Mouse (Mus musculus) embryonic fibroblast, embryonic 13.5 days (primary cell): ENCODE measurements around the gene Pigz. TPM values are rescaled to one million over a fixed set of nuclear protein-coding genes. Genes with fewer than 3 reads are reported as not detected.

Experiments
- H3K27ac ChIP-seq: 2 replicates; pipeline ENCODE4 v1.5.1; 2012; ENCODE audit warnings: low read length, control low read depth, inconsistent platforms; ENCODE audit not compliant: insufficient read depth
- H3K4me1 ChIP-seq: 2 replicates; pipeline ENCODE4 v1.6.1; 2011; ENCODE audit warnings: low read length; ENCODE audit not compliant: control insufficient read depth, insufficient read depth
- H3K4me3 ChIP-seq: 2 replicates; pipeline ENCODE4 v1.5.1; 2011; ENCODE audit warnings: mild to moderate bottlenecking, control low read depth, low read length; ENCODE audit not compliant: insufficient read depth
- CTCF ChIP-seq: IDR thresholded peaks from 2 replicates; pipeline ENCODE4 v1.5.1; 2011; ENCODE audit warnings: mild to moderate bottlenecking, control low read depth, low read length, moderate library complexity, borderline replicate concordance; ENCODE audit not compliant: insufficient read depth
- POLR2A ChIP-seq: IDR thresholded peaks from 2 replicates; pipeline ENCODE4 v1.6.1; 2011; ENCODE audit warnings: low read depth, mild to moderate bottlenecking, control low read depth, low read length, moderate library complexity
- polyA plus RNA-seq: library from polyadenylated mRNA; stranded (reverse); fragments of >200 nt; gene quantifications from 2 replicates; pipeline ENCODE4 v1.2.4, GENCODE M21; 2011; ENCODE audit warnings: low read depth; ENCODE audit not compliant: missing spikeins, insufficient read length

The Pigz gene
- polyA plus RNA-seq, 1 experiment: not detected

GRCm38 (mm10) chr16:31993195-31993594 lies 59.5 kb downstream of the Pigz start:
- no peaks in the 10 kb centered on the region for H3K4me1 ChIP-seq
- H3K27ac ChIP-seq: 0 out of 2 replicates have a peak overlapping the region, but pooled peaks have one; percentile 67
- no peak overlapping the region for H3K4me3 ChIP-seq
- no peak for TF ChIP-seq POLR2A
- no peak for TF ChIP-seq CTCF

GRCm38 (mm10) chr16:31993946-31994345 lies 60.3 kb downstream of the Pigz start:
- Histone ChIP-seq H3K4me3 (no peak overlapping the region), H3K4me1 (0 out of 2 replicates have a peak, but pooled peaks cover 3% of the 10 kb centered on the region), H3K27ac (peak overlapping the region; percentile 93)
- TF ChIP-seq POLR2A (no peak), CTCF (no peak)

Other genes with a start within 250 kb of the Pigz start
- not detected in 2 replicates for gene Meltf, start 55.0 kb upstream of the Pigz start, polyA plus RNA-seq
- 16.8 and 19.0 TPM in 2 replicates for gene 0610012G03Rik, start 14.6 kb downstream of the Pigz start, polyA plus RNA-seq
- gene Ncbp2, start 14.7 kb downstream of the Pigz start, polyA plus RNA-seq: 73.8 and 91.5 TPM in 2 replicates
- gene Senp5, start 69.4 kb downstream of the Pigz start, polyA plus RNA-seq: 54.9 and 72.1 TPM in 2 replicates
- 61.3 and 61.4 TPM in 2 replicates for gene Pak2, start 145.5 kb downstream of the Pigz start, polyA plus RNA-seq
- gene Pigx, start 165.9 kb downstream of the Pigz start, polyA plus RNA-seq: 53.3 and 54.0 TPM in 2 replicates
- 9.2 and 10.9 TPM in 2 replicates for gene Cep19, start 165.9 kb downstream of the Pigz start, polyA plus RNA-seq
- 0.60 TPM in 1 of 2 replicates, not detected in the other for gene Nrros, start 231.7 kb downstream of the Pigz start, polyA plus RNA-seq
- gene Bex6, start 246.0 kb downstream of the Pigz start, polyA plus RNA-seq: not detected in 2 replicates